In the genomic region with DNA sequence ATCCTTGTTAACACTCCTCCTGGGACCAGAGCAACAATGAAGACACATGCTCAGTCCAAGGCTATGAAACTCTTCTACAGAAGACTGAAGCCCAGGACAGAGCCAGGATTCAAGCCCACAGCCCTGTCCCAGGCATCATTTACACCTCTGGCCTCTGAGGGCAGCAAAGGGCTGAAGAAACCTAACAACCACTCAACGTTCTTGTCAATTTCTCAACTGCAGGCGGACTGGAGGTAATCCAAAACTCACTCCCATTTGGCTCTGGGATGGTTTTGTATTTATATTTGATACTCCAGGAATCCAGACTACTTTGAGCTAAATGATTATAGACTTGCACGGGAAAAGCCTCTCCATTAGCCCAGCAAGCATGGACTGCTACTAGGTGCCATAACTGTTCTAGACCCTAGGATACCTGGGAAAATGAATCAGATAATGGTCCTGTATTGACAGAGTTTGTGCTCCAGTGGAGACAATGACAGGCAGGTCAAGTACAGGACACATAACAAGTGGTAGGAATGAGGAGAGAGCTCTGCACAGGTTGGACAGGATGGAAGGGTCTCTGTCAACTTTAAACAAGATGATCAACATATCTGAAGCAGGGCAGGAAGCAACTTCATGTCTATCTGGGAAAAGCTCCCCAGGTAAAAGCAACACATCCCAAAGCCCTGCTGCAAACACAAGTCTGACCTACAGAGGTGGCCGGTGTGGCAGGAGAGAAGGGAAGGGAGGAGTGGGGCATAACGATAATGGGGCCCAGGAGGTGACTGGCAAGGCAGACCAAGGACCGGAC, we compare ENCODE assay signal across 13 mouse cellular contexts. TPM values are rescaled to one million over a fixed set of nuclear protein-coding genes. Genes with fewer than 3 reads are reported as not detected.
A peak's percentile ranks its signal among the peaks of the same experiment; 100 is the strongest.
DNase-seq lines count a peak whose midpoint lies in the region; ATAC-seq and TF ChIP-seq lines count a peak whose summit lies in the region.
"Had no signal": no experiment of that assay in that cellular context is flagged by ENCODE, and none has a peak within 500 bp of the region (broad histone marks: within the 10 kb centered on the region; RNA-seq: fewer than 3 reads in every experiment).

No protein-coding gene starts in this region.

- H3K36me3 ChIP-seq in liver, embryonic 15.5 days (replicated peaks) = no peaks in the 10 kb centered on the region; the same call in none of the 2 replicates
- H3K36me3 ChIP-seq in stomach, postnatal 0 days (ENCODE audit: control insufficient read depth, insufficient read depth, low read length) = no peaks in the 10 kb centered on the region

- no peak overlapping the region for H3K27ac ChIP-seq in liver, embryonic 15.5 days (replicated peaks)
- no peak overlapping the region; the same call in 1 of the 2 replicates for H3K27ac ChIP-seq in stomach, postnatal 0 days (replicated peaks)

- no peak for ATAC-seq in liver, embryonic 15.5 days (ENCODE audit: insufficient read depth)
- no peak for ATAC-seq in stomach, postnatal 0 days (ENCODE audit: low FRiP score, low TSS enrichment)

- H3K4me3 ChIP-seq in liver, embryonic 15.5 days (replicated peaks) = no peak overlapping the region
- no peak overlapping the region for H3K4me3 ChIP-seq in stomach, postnatal 0 days (ENCODE audit: low read depth, low read length)

- peak; percentile 22 for DNase-seq in gastrocnemius, adult 18-20 months (ENCODE audit: low spot score)
- no peak for DNase-seq in gastrocnemius, postnatal 4 days (ENCODE audit: low spot score in 2 of 2)
- peak; percentile 13 for DNase-seq in urinary bladder, postnatal 14 days (ENCODE audit: low spot score)
- no peak for DNase-seq in urinary bladder, postnatal 25 days (ENCODE audit: low spot score)
- peak; percentile 33 for DNase-seq in stomach, postnatal 0 days (ENCODE audit: low spot score)
- DNase-seq in frontal cortex, postnatal 14 days (ENCODE audit: low spot score in 2 of 2) = no peak
- no peak for DNase-seq in ovary, postnatal 36 days (ENCODE audit: low spot score)
- DNase-seq: kidney, adult 11 months; left cerebral cortex, postnatal 4 days; thymus, adult 18-20 months had no signal

- H3K27me3 ChIP-seq in liver, embryonic 15.5 days = no peaks in the 10 kb centered on the region
- no peaks in the 10 kb centered on the region for H3K27me3 ChIP-seq in stomach, postnatal 0 days (ENCODE audit: control insufficient read depth, insufficient read depth, low read length)

- 0 out of 2 replicates have a peak overlapping the region, but pooled peaks have one; percentile 6 for H3K4me2 ChIP-seq in liver, embryonic 15.5 days
- H3K4me2 ChIP-seq in stomach, postnatal 0 days (replicated peaks; ENCODE audit: low read depth) = 0 out of 2 replicates have a peak overlapping the region, but pooled peaks have one; percentile 5

- peaks cover 76% of the 10 kb centered on the region for H3K4me1 ChIP-seq in liver, embryonic 15.5 days (replicated peaks)
- peaks cover 13% of the 10 kb centered on the region; the same call in 1 of the 2 replicates for H3K4me1 ChIP-seq in stomach, postnatal 0 days (replicated peaks; ENCODE audit: control insufficient read depth, insufficient read depth)

- TF ChIP-seq CTCF in stomach, postnatal 0 days (IDR thresholded peaks at IDR 0.05; ENCODE audit: low read depth) = peak; percentile 52

- WGBS in liver, embryonic 15.5 days (ENCODE audit: insufficient replicate concordance) = 53% methylated on average over 6 of the region's 6 CpGs
- WGBS in stomach, postnatal 0 days = 37% methylated on average over 6 of the region's 6 CpGs

- H3K9me3 ChIP-seq in liver, embryonic 15.5 days (replicated peaks) = no peaks in the 10 kb centered on the region
- H3K9me3 ChIP-seq in stomach, postnatal 0 days (ENCODE audit: control insufficient read depth, low read length) = no peaks in the 10 kb centered on the region

- H3K9ac ChIP-seq in liver, embryonic 15.5 days = no peak overlapping the region
- no peak overlapping the region for H3K9ac ChIP-seq in stomach, postnatal 0 days (ENCODE audit: low read length)

- TF ChIP-seq EP300 in stomach, postnatal 0 days (optimal IDR thresholded peaks at IDR 0.05) = no peak

RNA-seq across cellular contexts. Expression of a gene that starts 5.7 kb away (rescaled TPM):
- 10 to 100 TPM; 32.0 to 39.3 TPM for total RNA-seq in gastrocnemius, adult 18-20 months (2021)
- total RNA-seq in gastrocnemius, postnatal 4 days (2021) = 100 to 1,000 TPM; 270 to 296 TPM
- polyA plus RNA-seq in liver, embryonic 15.5 days (2015; fragmentation: Nextera tagmentation; extraction: Ambion mirVana) = 58.9 and 76.1 TPM in 2 replicates
- 61.0 and 69.0 TPM in 2 replicates for polyA plus RNA-seq in stomach, postnatal 0 days (2015; fragmentation: Nextera tagmentation; extraction: Ambion mirVana)

RNA-seq across cellular contexts. Expression of a gene that starts 27.5 kb away (rescaled TPM):
- total RNA-seq in gastrocnemius, adult 18-20 months (2021) = not detected
- total RNA-seq in gastrocnemius, postnatal 4 days (2021) = not detected
- not detected in 2 replicates for polyA plus RNA-seq in liver, embryonic 15.5 days (2015; fragmentation: Nextera tagmentation; extraction: Ambion mirVana)
- not detected in 2 replicates for polyA plus RNA-seq in stomach, postnatal 0 days (2015; fragmentation: Nextera tagmentation; extraction: Ambion mirVana)
- total RNA-seq: left cerebral cortex, postnatal 4 days; monocyte, adult 5-6 weeks had no signal
- polyA plus RNA-seq: cortical plate, adult 2 months had no signal

Comparison
In these comparisons a context has a peak if more than half of its experiments do, and no peak if none do; other contexts are left out.
1. DNase-seq: peak in gastrocnemius, adult 18-20 months (single experiment), urinary bladder, postnatal 14 days (single experiment) and stomach, postnatal 0 days (single experiment); none in gastrocnemius, postnatal 4 days (0 of 2), urinary bladder, postnatal 25 days (single experiment), frontal cortex, postnatal 14 days (0 of 2) and ovary, postnatal 36 days (single experiment).
2. RNA of a gene that starts 5.7 kb away (total RNA-seq): 270 to 296 TPM in gastrocnemius, postnatal 4 days; 32.0 to 39.3 TPM in gastrocnemius, adult 18-20 months; every median in the first group is over 4 times any median in the second.